Comparison of ENCODE assay signal across 8 mouse cellular contexts in the genomic region with DNA sequence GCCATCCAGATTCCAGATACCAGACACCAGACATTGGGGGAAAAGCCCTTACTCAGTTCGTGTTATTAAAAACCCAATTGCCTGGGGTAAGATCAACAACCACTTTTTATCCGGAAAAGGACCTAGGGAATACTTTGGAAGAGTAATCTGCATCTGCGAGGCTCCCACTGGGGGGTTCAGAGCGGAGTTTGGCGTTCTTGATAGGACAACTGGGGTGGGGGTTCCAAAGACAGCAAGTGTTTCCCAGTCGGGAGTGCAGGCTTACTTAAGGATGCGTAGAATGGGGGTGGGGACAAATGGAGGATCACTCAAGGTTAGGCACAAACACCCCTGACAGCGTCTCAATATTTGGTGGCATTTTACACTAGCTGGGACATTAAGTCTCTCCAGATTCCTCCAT. TPM values are rescaled to one million over a fixed set of nuclear protein-coding genes. Genes with fewer than 3 reads are reported as not detected.
DNase-seq lines count a peak whose midpoint lies in the region; ATAC-seq and TF ChIP-seq lines count a peak whose summit lies in the region.

No protein-coding gene starts in this region.

- H3K4me3 ChIP-seq in heart, embryonic 14.5 days (ENCODE audit: control insufficient read depth in 1 of 2, insufficient read depth in 1 of 2, low read depth in 1 of 2, low read length in 2 of 2) = no peak overlapping the region
- H3K4me3 ChIP-seq in bone marrow, adult 2 months (replicated peaks; ENCODE audit: control insufficient read depth, low read depth, low read length) = peak overlapping the region; percentile 44
- H3K4me3 ChIP-seq in hindbrain, embryonic 10.5 days = peak overlapping the region; percentile 78
- peak overlapping the region; percentile 71 for H3K4me3 ChIP-seq in midbrain, embryonic 10.5 days

- H3K27ac ChIP-seq in heart, embryonic 14.5 days (replicated peaks in 1 of 2; ENCODE audit: control insufficient read depth in 1 of 2, insufficient read depth in 1 of 2, low read depth in 2 of 2, low read length in 2 of 2) = no peak overlapping the region
- no peak overlapping the region for H3K27ac ChIP-seq in bone marrow, adult 2 months (ENCODE audit: control insufficient read depth, insufficient read depth, low read depth, low read length, poor library complexity)
- H3K27ac ChIP-seq in hindbrain, embryonic 10.5 days = no peak overlapping the region
- no peak overlapping the region for H3K27ac ChIP-seq in midbrain, embryonic 10.5 days (replicated peaks)

- H3K4me1 ChIP-seq in heart, embryonic 14.5 days (ENCODE audit: control insufficient read depth in 2 of 2, insufficient read depth in 2 of 2, low read length in 2 of 2) = peaks cover 8 to 13% of the 10 kb centered on the region in 2 experiments
- H3K4me1 ChIP-seq in bone marrow, adult 2 months (ENCODE audit: control insufficient read depth, insufficient read depth, low read length) = peaks cover 1% of the 10 kb centered on the region
- H3K4me1 ChIP-seq in hindbrain, embryonic 10.5 days (replicated peaks) = peaks cover 29% of the 10 kb centered on the region
- peaks cover 21% of the 10 kb centered on the region for H3K4me1 ChIP-seq in midbrain, embryonic 10.5 days

- H3K9ac ChIP-seq in heart, embryonic 14.5 days (ENCODE audit: low read length) = no peak overlapping the region

- ATAC-seq in heart, embryonic 14.5 days (ENCODE audit: insufficient number of reproducible peaks, insufficient read depth, low FRiP score, low read depth) = no peak

- H3K4me2 ChIP-seq in heart, embryonic 14.5 days (ENCODE audit: low read length) = peak overlapping the region; percentile 94

- H3K9me3 ChIP-seq in heart, embryonic 14.5 days (ENCODE audit: control insufficient read depth, low read length) = no peaks in the 10 kb centered on the region
- H3K9me3 ChIP-seq in hindbrain, embryonic 10.5 days = no peaks in the 10 kb centered on the region
- H3K9me3 ChIP-seq in midbrain, embryonic 10.5 days (replicated peaks) = no peaks in the 10 kb centered on the region

- intact Hi-C loops in heart, postnatal 14 days (cut with DNase I) = loop anchor here (5.0 kb wide), 2 partner anchors 69 to 169 kb away; no protein-coding TSS in a partner anchor

- no peak for DNase-seq in heart, postnatal 14 days
- no peak for DNase-seq in hindbrain, embryonic 10.5 days (ENCODE audit: low spot score)
- DNase-seq in midbrain, embryonic 10.5 days (ENCODE audit: low spot score) = no peak
- DNase-seq in frontal cortex, postnatal 10 days (ENCODE audit: low spot score in 2 of 2) = no peak
- no peak for DNase-seq in thymus, postnatal 0 days (ENCODE audit: low spot score)
- DNase-seq in layer of hippocampus, postnatal 10 days (ENCODE audit: low spot score in 2 of 2) = no peak

- H3K27me3 ChIP-seq in heart, embryonic 14.5 days (ENCODE audit: control insufficient read depth, insufficient read depth, low read length) = no peaks in the 10 kb centered on the region
- H3K27me3 ChIP-seq in hindbrain, embryonic 10.5 days (ENCODE audit: insufficient read depth, poor library complexity, severe bottlenecking) = peaks cover 36% of the 10 kb centered on the region
- H3K27me3 ChIP-seq in midbrain, embryonic 10.5 days (ENCODE audit: low read depth, poor library complexity, severe bottlenecking) = peaks cover 35% of the 10 kb centered on the region

- WGBS in heart, embryonic 14.5 days = 20% methylated on average over 8 of the region's 8 CpGs
- 74% methylated on average over 8 of the region's 8 CpGs for WGBS in bone marrow, adult 2 months
- 10% methylated on average over 8 of the region's 8 CpGs for WGBS in hindbrain, embryonic 10.5 days
- 8% methylated on average over 8 of the region's 8 CpGs for WGBS in midbrain, embryonic 10.5 days

- no peak for TF ChIP-seq CTCF in bone marrow, adult 2 months (IDR thresholded peaks at IDR 0.05; ENCODE audit: control insufficient read depth, insufficient read depth, low read length)

- H3K36me3 ChIP-seq in heart, embryonic 14.5 days (ENCODE audit: control insufficient read depth, insufficient read depth, low read length) = peaks cover 17% of the 10 kb centered on the region
- no peaks in the 10 kb centered on the region for H3K36me3 ChIP-seq in hindbrain, embryonic 10.5 days
- H3K36me3 ChIP-seq in midbrain, embryonic 10.5 days = no peaks in the 10 kb centered on the region

- no peak for TF ChIP-seq POLR2A in bone marrow, adult 2 months (IDR thresholded peaks at IDR 0.05; ENCODE audit: borderline replicate concordance, control insufficient read depth, low read depth, low read length)

RNA-seq across cellular contexts. Expression of a gene that starts 1.5 kb away (rescaled TPM):
- 2.7 and 3.1 TPM in 2 replicates for polyA plus RNA-seq in heart, embryonic 14.5 days (2014; fragmentation: Nextera tagmentation; extraction: Ambion mirVana)
- total RNA-seq in heart, postnatal 14 days (2021) = 1 to 10 TPM; 3.9 to 5.7 TPM
- 14.5 and 27.9 TPM in 2 replicates for polyA plus RNA-seq in bone marrow, adult 2 months (2011; ENCODE audit: insufficient read depth, insufficient read length, low replicate concordance, missing spikeins)
- polyA plus RNA-seq in hindbrain, embryonic 10.5 days (2016; fragmentation: Nextera tagmentation; extraction: Ambion mirVana) = 8.0 and 9.4 TPM in 2 replicates
- polyA plus RNA-seq in midbrain, embryonic 10.5 days (2016; fragmentation: Nextera tagmentation; extraction: Ambion mirVana) = 8.7 and 10.5 TPM in 2 replicates
- polyA plus RNA-seq in thymus, postnatal 0 days (2015; fragmentation: Nextera tagmentation; extraction: Ambion mirVana) = 4.4 and 5.1 TPM in 2 replicates
- 100 to 1,000 TPM; 141 to 142 TPM for total RNA-seq in layer of hippocampus, postnatal 10 days (2021)

RNA-seq across cellular contexts. Expression of a gene that starts 42.7 kb away (rescaled TPM):
- 36.5 and 42.2 TPM in 2 replicates for polyA plus RNA-seq in heart, embryonic 14.5 days (2014; fragmentation: Nextera tagmentation; extraction: Ambion mirVana)
- 10 to 100 TPM; 53.9 to 54.0 TPM for total RNA-seq in heart, postnatal 14 days (2021)
- 1.7 and 3.8 TPM in 2 replicates for polyA plus RNA-seq in bone marrow, adult 2 months (2011; ENCODE audit: insufficient read depth, insufficient read length, low replicate concordance, missing spikeins)
- 3.9 and 5.8 TPM in 2 replicates for polyA plus RNA-seq in hindbrain, embryonic 10.5 days (2016; fragmentation: Nextera tagmentation; extraction: Ambion mirVana)
- polyA plus RNA-seq in midbrain, embryonic 10.5 days (2016; fragmentation: Nextera tagmentation; extraction: Ambion mirVana) = 4.2 and 6.4 TPM in 2 replicates
- 4.3 and 4.7 TPM in 2 replicates for polyA plus RNA-seq in thymus, postnatal 0 days (2015; fragmentation: Nextera tagmentation; extraction: Ambion mirVana)
- total RNA-seq in layer of hippocampus, postnatal 10 days (2021) = 10 to 100 TPM; 50.3 to 52.9 TPM

Comparison
In these comparisons a context has a peak if more than half of its experiments do, and no peak if none do; other contexts are left out.
1. H3K4me3 ChIP-seq: peak in bone marrow, adult 2 months (single experiment), hindbrain, embryonic 10.5 days (single experiment) and midbrain, embryonic 10.5 days (single experiment); none in heart, embryonic 14.5 days (0 of 2).